In the genomic region with DNA sequence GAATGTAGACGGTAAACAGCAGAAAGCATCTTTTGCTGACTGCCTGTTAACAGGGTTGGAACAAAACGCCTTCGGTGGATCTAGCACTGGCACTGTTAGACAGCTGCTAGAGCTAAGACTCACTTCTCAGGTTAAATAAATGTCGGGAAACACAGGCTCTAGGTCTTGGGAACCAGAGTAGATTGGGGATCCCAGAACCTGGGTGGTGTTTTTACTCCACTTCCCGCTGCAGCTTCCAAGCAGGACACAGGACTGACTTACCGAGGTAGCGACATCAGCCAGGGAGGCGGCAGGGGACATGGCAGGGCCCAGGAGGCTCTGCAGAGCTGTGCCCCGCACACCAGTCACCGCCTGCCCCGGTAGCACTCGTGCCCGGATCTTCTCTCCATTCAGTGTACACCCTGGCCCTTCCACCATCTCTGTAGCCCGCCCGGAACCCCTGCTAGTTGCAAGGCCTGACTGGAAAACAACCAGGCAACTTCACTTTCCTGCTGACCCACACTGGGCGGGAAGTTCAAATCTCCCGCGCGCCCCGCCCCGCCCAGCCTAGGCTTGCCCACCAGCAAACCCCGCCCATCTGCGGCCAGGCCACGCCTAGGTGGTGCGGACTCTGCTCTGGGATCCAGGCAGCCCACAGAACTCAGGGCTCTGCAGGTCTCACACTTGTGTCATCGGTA, we compare ENCODE assay signal across 8 mouse cellular contexts. TPM values are rescaled to one million over a fixed set of nuclear protein-coding genes. Genes with fewer than 3 reads are reported as not detected.
DNase-seq lines count a peak whose midpoint lies in the region; ATAC-seq and TF ChIP-seq lines count a peak whose summit lies in the region.

Gene Neil3 (minus strand): TSS at position 571 of the 677 bp plus-strand sequence.

- peak within 1 kb of the TSS; percentile 61 for H3K9ac ChIP-seq in intestine, embryonic 15.5 days

- intact Hi-C loops in gastrocnemius, postnatal 36 days (cut with DNase I) = no loop called here

- H3K27ac ChIP-seq in layer of hippocampus, adult 2 months = no peak within 1 kb of the TSS
- no peak within 1 kb of the TSS for H3K27ac ChIP-seq in intestine, embryonic 15.5 days

- TF ChIP-seq CTCF in layer of hippocampus, adult 2 months (conservative IDR thresholded peaks at IDR 0.05) = no peak

- H3K27me3 ChIP-seq in intestine, embryonic 15.5 days (replicated peaks) = no peaks in the 10 kb centered on the region

- H3K4me1 ChIP-seq in intestine, embryonic 15.5 days (replicated peaks) = 0 out of 2 replicates have a peak, but pooled peaks cover 2% of the 10 kb centered on the region

- ATAC-seq in intestine, embryonic 15.5 days = peak; percentile 100

- no peak for DNase-seq in layer of hippocampus, adult 2 months (ENCODE audit: low spot score in 2 of 2)
- no peak for DNase-seq in layer of hippocampus, adult 8-10 months (ENCODE audit: low spot score in 2 of 2)
- peak; percentile 90 for DNase-seq in embryo, embryonic 10.5 days (ENCODE audit: low spot score)
- DNase-seq in gastrocnemius, postnatal 36 days = peak; percentile 65 to 77
- DNase-seq in liver = peak; percentile 97
- DNase-seq in monocyte, adult 2 months (ENCODE audit: low read depth in 1 of 2, low spot score in 2 of 2) = peak; percentile 62 to 64
- peak; percentile 93 to 95 for DNase-seq in spleen, postnatal 4 days (ENCODE audit: low spot score in 2 of 2)

- WGBS in intestine, embryonic 15.5 days = under 1% methylated on average over 26 of the region's 26 CpGs

- peak within 1 kb of the TSS; percentile 83 for H3K4me2 ChIP-seq in intestine, embryonic 15.5 days (replicated peaks)

- H3K9me3 ChIP-seq in intestine, embryonic 15.5 days = no peaks in the 10 kb centered on the region

- H3K4me3 ChIP-seq in layer of hippocampus, adult 2 months = peak within 1 kb of the TSS; percentile 52
- H3K4me3 ChIP-seq in intestine, embryonic 15.5 days (replicated peaks) = peak within 1 kb of the TSS; percentile 61

- H3K36me3 ChIP-seq in intestine, embryonic 15.5 days = no peaks in the 10 kb centered on the region

RNA-seq across cellular contexts. Expression of gene Neil3, which starts in this region (rescaled TPM):
- total RNA-seq in layer of hippocampus, adult 2 months (2021) = under 1 TPM; 0.15 to 0.20 TPM
- total RNA-seq in layer of hippocampus, adult 8-10 months (2022) = under 1 TPM in 3 of 4 experiments, not detected in 1; 0.18 to 0.96 (median 0.26) TPM
- under 1 TPM; 0.20 to 0.66 TPM for total RNA-seq in gastrocnemius, postnatal 36 days (2021)
- polyA plus RNA-seq in intestine, embryonic 15.5 days (2015; fragmentation: Nextera tagmentation; extraction: Ambion mirVana) = 23.5 and 24.4 TPM in 2 replicates

Comparison
In these comparisons a context has a peak if more than half of its experiments do, and no peak if none do; other contexts are left out.
1. Peak in DNase-seq in gastrocnemius, postnatal 36 days; RNA of the gene not detected or under 1 TPM.
2. DNase-seq: peak in embryo, embryonic 10.5 days (single experiment), liver (single experiment), monocyte, adult 2 months (2 of 2) and spleen, postnatal 4 days (2 of 2); none in layer of hippocampus, adult 2 months (0 of 2) and layer of hippocampus, adult 8-10 months (0 of 2).